Comparison of ENCODE assay signal across 8 mouse cellular contexts in the genomic region with DNA sequence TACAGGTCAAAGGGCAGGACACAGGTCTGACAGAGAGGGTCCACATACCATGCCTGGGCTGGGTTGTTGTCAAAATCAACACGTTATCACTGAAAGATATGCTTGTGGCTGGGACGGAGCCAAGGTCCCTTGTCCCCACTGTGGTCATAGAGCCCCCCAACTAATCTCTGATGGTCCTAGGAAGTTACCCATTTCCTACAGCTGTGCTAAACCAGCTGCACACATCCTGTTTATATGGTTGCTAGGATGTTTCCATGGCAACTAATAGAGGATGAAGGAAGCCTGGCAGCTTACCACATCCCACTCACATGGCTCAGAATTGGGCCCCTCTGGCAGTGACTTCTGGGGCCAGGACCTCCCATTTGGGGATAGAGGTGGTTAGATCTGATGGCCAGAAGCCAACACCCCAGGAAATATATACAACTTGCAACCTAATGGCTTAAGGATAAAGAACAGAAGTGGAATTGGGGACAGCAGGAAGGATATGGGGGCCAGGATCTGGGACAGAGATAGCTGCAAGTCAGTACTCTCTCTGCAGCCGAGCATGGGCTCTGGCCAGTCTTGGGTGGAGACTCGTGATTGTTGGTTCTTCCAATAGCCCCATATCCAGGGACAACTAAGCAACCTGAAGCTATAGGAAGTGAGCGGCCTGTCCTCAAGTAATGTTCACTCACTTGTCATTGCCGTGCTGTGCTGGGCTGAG. TPM values are rescaled to one million over a fixed set of nuclear protein-coding genes. Genes with fewer than 3 reads are reported as not detected.
DNase-seq lines count a peak whose midpoint lies in the region; ATAC-seq lines count a peak whose summit lies in the region.

No protein-coding gene starts in this region.

- H3K27me3 ChIP-seq in embryonic facial prominence, embryonic 12.5 days: 0 out of 2 replicates have a peak, but pooled peaks cover 9% of the 10 kb centered on the region

- ATAC-seq in CD4-positive, CD25-positive, alpha-beta regulatory T cell, adult 4 months: no peak
- ATAC-seq in embryonic facial prominence, embryonic 12.5 days (ENCODE audit: insufficient number of reproducible peaks, insufficient read depth, low FRiP score, low TSS enrichment): peak; percentile 35; the same call in 1 of the 2 replicates
- no peak for ATAC-seq in inflammation-experienced regulatory T-cells, adult 6 months

- no peaks in the 10 kb centered on the region for H3K36me3 ChIP-seq in embryonic facial prominence, embryonic 12.5 days

- intact Hi-C loops in left cerebral cortex, postnatal 25 days (cut with DNase I): loop anchor here (5.0 kb wide), 1 partner anchor 554 kb away; no protein-coding TSS in a partner anchor

- 63% methylated on average over 6 of the region's 6 CpGs for WGBS in embryonic facial prominence, embryonic 12.5 days

- H3K4me3 ChIP-seq in embryonic facial prominence, embryonic 12.5 days: no peak overlapping the region

- no peaks in the 10 kb centered on the region for H3K9me3 ChIP-seq in embryonic facial prominence, embryonic 12.5 days

- peak; percentile 17 for DNase-seq in CD4-positive, CD25-positive, alpha-beta regulatory T cell, adult 2 months (ENCODE audit: low read depth, low spot score)
- DNase-seq in induced T-regulatory cell, adult 2 months (ENCODE audit: low read depth): peak; percentile 20
- DNase-seq in lung, postnatal 25 days (ENCODE audit: low spot score): peak; percentile 66
- no peak for DNase-seq in adrenal gland, adult 2 months
- DNase-seq in left cerebral cortex, postnatal 25 days (ENCODE audit: low spot score in 2 of 2): no peak

- H3K27ac ChIP-seq in embryonic facial prominence, embryonic 12.5 days: no peak overlapping the region

- H3K4me2 ChIP-seq in embryonic facial prominence, embryonic 12.5 days (replicated peaks): no peak overlapping the region

- no peak overlapping the region for H3K9ac ChIP-seq in embryonic facial prominence, embryonic 12.5 days

- H3K4me1 ChIP-seq in embryonic facial prominence, embryonic 12.5 days: peaks cover 14% of the 10 kb centered on the region

RNA-seq across cellular contexts. Expression of gene Prr5, which starts 43.6 kb away (rescaled TPM):
- polyA plus RNA-seq in CD4-positive, CD25-positive, alpha-beta regulatory T cell, adult 4 months (2017; shearing (Covaris generic)): under 1 TPM in 1 of 2 experiments, not detected in 1; 0.56 TPM
- polyA plus RNA-seq in embryonic facial prominence, embryonic 12.5 days (2016; fragmentation: Nextera tagmentation; extraction: Ambion mirVana): 20.4 and 20.7 TPM in 2 replicates
- 1 to 10 TPM; 7.0 to 9.4 TPM for total RNA-seq in adrenal gland, adult 2 months (2021)
- 15.7 and 26.7 TPM in 2 replicates for polyA plus RNA-seq in adrenal gland, adult 2 months (2012; rRNA removed)
- 10 to 100 TPM; 11.6 to 13.2 TPM for total RNA-seq in left cerebral cortex, postnatal 25 days (2021)
- 1 to 10 TPM in 1 of 3 experiments, not detected in 2; 1.5 TPM for polyA plus RNA-seq in inflammation-experienced regulatory T-cells, adult 6 months (2017; shearing (Covaris generic))

Comparison
In these comparisons a context has a peak if more than half of its experiments do, and no peak if none do; other contexts are left out.
1. DNase-seq: peak in CD4-positive, CD25-positive, alpha-beta regulatory T cell, adult 2 months (single experiment), induced T-regulatory cell, adult 2 months (single experiment) and lung, postnatal 25 days (single experiment); none in adrenal gland, adult 2 months (single experiment) and left cerebral cortex, postnatal 25 days (0 of 2).